ENCODE assay signal across 10 mouse cellular contexts in the genomic region with DNA sequence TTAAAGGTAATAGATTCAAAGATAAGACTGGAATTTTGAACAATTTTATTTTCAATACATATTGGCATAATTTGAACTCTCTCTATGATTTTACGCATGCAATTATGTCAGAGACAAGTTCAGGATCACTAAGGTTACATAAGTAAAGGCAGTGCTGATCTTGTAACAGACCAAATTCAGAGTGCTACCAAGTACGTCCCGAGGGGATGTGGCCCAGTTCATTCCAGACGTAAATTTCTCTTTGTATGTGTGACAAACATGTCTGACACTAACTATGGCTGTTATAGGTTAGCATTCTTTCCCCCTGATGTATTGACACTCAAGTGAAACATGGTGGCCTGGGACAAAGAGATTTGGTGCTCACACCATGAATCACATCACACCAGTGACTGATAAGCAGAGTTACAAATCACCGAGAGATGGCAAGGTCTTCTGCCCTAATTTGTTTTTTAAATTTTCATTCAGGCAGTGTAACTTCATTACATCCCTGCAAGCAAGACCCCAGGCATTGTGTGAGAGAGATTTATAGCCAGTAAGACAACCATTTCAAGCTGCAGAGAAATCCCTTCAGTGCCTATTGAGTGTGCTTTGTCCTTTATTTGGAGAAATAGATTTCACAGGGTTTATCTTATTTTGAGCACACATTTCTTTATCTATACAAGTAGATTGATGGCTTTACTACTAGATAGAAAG.
"Had no signal": no experiment of that assay in that cellular context is flagged by ENCODE, and none has a peak within 500 bp of the region (broad histone marks: within the 10 kb centered on the region; RNA-seq: fewer than 3 reads in every experiment).

No protein-coding gene starts in this region.

- H3K4me3 ChIP-seq: limb, embryonic 15.5 days; liver, embryonic 12.5 days; lung, embryonic 15.5 days; midbrain, embryonic 13.5 days; stomach, embryonic 15.5 days had no signal

- H3K36me3 ChIP-seq: limb, embryonic 15.5 days; liver, embryonic 12.5 days; lung, embryonic 15.5 days; midbrain, embryonic 13.5 days; stomach, embryonic 15.5 days had no signal

- H3K9ac ChIP-seq: limb, embryonic 15.5 days; liver, embryonic 12.5 days; lung, embryonic 15.5 days; midbrain, embryonic 13.5 days; stomach, embryonic 15.5 days had no signal

- DNase-seq: kidney, adult 8-10 months; kidney, postnatal 36 days; thymus, adult 2 months; thymus, postnatal 25 days had no signal

- H3K4me1 ChIP-seq: limb, embryonic 15.5 days; liver, embryonic 12.5 days; lung, embryonic 15.5 days; midbrain, embryonic 13.5 days; stomach, embryonic 15.5 days had no signal

- H3K27ac ChIP-seq: limb, embryonic 15.5 days; liver, embryonic 12.5 days; lung, embryonic 15.5 days; midbrain, embryonic 13.5 days; stomach, embryonic 15.5 days had no signal

- H3K4me2 ChIP-seq: limb, embryonic 15.5 days; liver, embryonic 12.5 days; lung, embryonic 15.5 days; midbrain, embryonic 13.5 days; stomach, embryonic 15.5 days had no signal

- H3K27me3 ChIP-seq: limb, embryonic 15.5 days; liver, embryonic 12.5 days; lung, embryonic 15.5 days; midbrain, embryonic 13.5 days; stomach, embryonic 15.5 days had no signal

- ATAC-seq: intestine, postnatal 0 days; liver, embryonic 12.5 days; midbrain, embryonic 13.5 days had no signal

- H3K9me3 ChIP-seq: limb, embryonic 15.5 days; liver, embryonic 12.5 days; lung, embryonic 15.5 days; midbrain, embryonic 13.5 days; stomach, embryonic 15.5 days had no signal
